Mouse (Mus musculus) midbrain, embryonic 10.5 days (tissue): ENCODE measurements around the gene Polr1a. TPM values are rescaled to one million over a fixed set of nuclear protein-coding genes. Genes with fewer than 3 reads are reported as not detected.

Source experiments
- DNase-seq: peaks from one replicate; pipeline ENCODE4 v3.0.0-alpha.2; 2017; ENCODE audit warnings: low spot score
- H3K27ac ChIP-seq: fragments of 300-500 bp; sonication (generic); replicated peaks from 2 replicates; pipeline ENCODE4 v1.5.1; 2016; ENCODE audit warnings: mild to moderate bottlenecking
- H3K27me3 ChIP-seq: fragments of 300-500 bp; sonication (generic); 2 replicates; pipeline ENCODE4 v1.6.1; 2016; ENCODE audit warnings: low read depth, mild to moderate bottlenecking; ENCODE audit not compliant: poor library complexity, severe bottlenecking
- H3K36me3 ChIP-seq: fragments of 300-500 bp; sonication (generic); 2 replicates; pipeline ENCODE4 v1.6.1; 2016; ENCODE audit warnings: mild to moderate bottlenecking, moderate library complexity
- H3K4me1 ChIP-seq: fragments of 300-500 bp; sonication (generic); 2 replicates; pipeline ENCODE4 v1.6.1; 2016
- H3K4me3 ChIP-seq: fragments of 300-500 bp; sonication (generic); 2 replicates; pipeline ENCODE4 v1.5.1; 2016; ENCODE audit warnings: mild to moderate bottlenecking, moderate library complexity
- H3K9me3 ChIP-seq: fragments of 300-500 bp; sonication (generic); replicated peaks from 2 replicates; pipeline ENCODE4 v1.6.1; 2016; ENCODE audit warnings: mild to moderate bottlenecking
- WGBS: fragments of 180-500 bp; shearing (Covaris S2); methylation state at CpG from one replicate; pipeline ENCODE4 v1.1.7; 2016; 5-methylcytosine and 5-hydroxymethylcytosine counted together
- polyA plus RNA-seq: library from polyadenylated mRNA; unstranded; fragments of >200 nt; fragmentation: Nextera tagmentation; extraction: Ambion mirVana; gene quantifications from 2 replicates; pipeline ENCODE4 v1.2.1, GENCODE M21; 2016

Polr1a gene
- polyA plus RNA-seq, 1 experiment from 2014 or later, result 43.0 TPM

- H3K4me1 ChIP-seq, result peaks cover 24% of the 10 kb centered on the region
- 64% methylated on average over 8 of the region's 8 CpGs for WGBS
- H3K4me3 ChIP-seq, result no peak overlapping the region
- H3K9me3 ChIP-seq, result no peaks in the 10 kb centered on the region
- H3K27me3 ChIP-seq, result no peaks in the 10 kb centered on the region
- H3K27ac ChIP-seq, result peak overlapping the region; percentile 55
- no peak for DNase-seq
- no peaks in the 10 kb centered on the region for H3K36me3 ChIP-seq
These were observed 82.5 kb downstream of the Polr1a start for GRCm38 (mm10) chr6:71991190-71991932.

- WGBS, result 89% methylated on average over 2 of the region's 2 CpGs
- H3K9me3 ChIP-seq, result no peaks in the 10 kb centered on the region
- no peaks in the 10 kb centered on the region for H3K36me3 ChIP-seq
- H3K27me3 ChIP-seq, result no peaks in the 10 kb centered on the region
- no peak overlapping the region for H3K4me3 ChIP-seq
- peaks cover 24% of the 10 kb centered on the region for H3K4me1 ChIP-seq
- DNase-seq, result no peak
- H3K27ac ChIP-seq, result peak overlapping the region; percentile 55; the same call in 1 of the 2 replicates
These were observed 83.1 kb downstream of the Polr1a start for GRCm38 (mm10) chr6:71991933-71992325.

GRCm38 (mm10) chr6:71994004-71994403, 85.2 kb downstream of the Polr1a start:
- Histone ChIP-seq H3K9me3 (no peaks in the 10 kb centered on the region), H3K27ac (no peak overlapping the region), H3K27me3 (no peaks in the 10 kb centered on the region), H3K4me3 (no peak overlapping the region), H3K36me3 (no peaks in the 10 kb centered on the region), H3K4me1 (peaks cover 24% of the 10 kb centered on the region)
- no peak for DNase-seq
- 84% methylated on average over 4 of the region's 4 CpGs for WGBS

- Histone ChIP-seq H3K4me3 (no peak overlapping the region), H3K9me3 (no peaks in the 10 kb centered on the region), H3K27me3 (no peaks in the 10 kb centered on the region), H3K36me3 (no peaks in the 10 kb centered on the region), H3K27ac (no peak overlapping the region), H3K4me1 (peaks cover 18% of the 10 kb centered on the region)
- WGBS, result 91% methylated on average over 3 of the region's 3 CpGs
- no peak for DNase-seq
These were observed 86.2 kb downstream of the Polr1a start for GRCm38 (mm10) chr6:71995081-71995480.

- Histone ChIP-seq H3K4me3 (no peak overlapping the region), H3K4me1 (no peaks in the 10 kb centered on the region), H3K9me3 (no peaks in the 10 kb centered on the region), H3K27me3 (no peaks in the 10 kb centered on the region), H3K27ac (no peak overlapping the region), H3K36me3 (no peaks in the 10 kb centered on the region)
- WGBS, result 85% methylated on average over 1 of the region's 1 CpGs
- DNase-seq, result no peak
These were observed 88.4 kb downstream of the Polr1a start for GRCm38 (mm10) chr6:71997215-71997614.

- no peak overlapping the region for H3K4me3 ChIP-seq
- no peaks in the 10 kb centered on the region for H3K9me3 ChIP-seq
- no peak overlapping the region for H3K27ac ChIP-seq
- H3K4me1 ChIP-seq, result no peaks in the 10 kb centered on the region
- no peaks in the 10 kb centered on the region for H3K36me3 ChIP-seq
- no peaks in the 10 kb centered on the region for H3K27me3 ChIP-seq
- WGBS, result 88% methylated on average over 11 of the region's 11 CpGs
- no peak for DNase-seq
These were observed 91.2 kb downstream of the Polr1a start for GRCm38 (mm10) chr6:71999917-72000512.

- Histone ChIP-seq H3K27ac (no peak overlapping the region), H3K4me1 (no peaks in the 10 kb centered on the region), H3K4me3 (no peak overlapping the region), H3K9me3 (no peaks in the 10 kb centered on the region), H3K27me3 (no peaks in the 10 kb centered on the region), H3K36me3 (no peaks in the 10 kb centered on the region)
- 97% methylated on average over 5 of the region's 5 CpGs for WGBS
- DNase-seq, result no peak
These were observed 92.4 kb downstream of the Polr1a start for GRCm38 (mm10) chr6:72001220-72001777.

- H3K27me3 ChIP-seq, result no peaks in the 10 kb centered on the region
- no peaks in the 10 kb centered on the region for H3K36me3 ChIP-seq
- no peaks in the 10 kb centered on the region for H3K9me3 ChIP-seq
- H3K4me1 ChIP-seq, result no peaks in the 10 kb centered on the region
- DNase-seq, result no peak
- no peak overlapping the region for H3K4me3 ChIP-seq
- no peak overlapping the region for H3K27ac ChIP-seq
- WGBS, result 79% methylated on average over 3 of the region's 3 CpGs
These were observed 98.8 kb downstream of the Polr1a start for GRCm38 (mm10) chr6:72007411-72008212.

GRCm38 (mm10) chr6:72008213-72008655, 99.4 kb downstream of the Polr1a start:
- Histone ChIP-seq H3K27ac (no peak overlapping the region), H3K27me3 (no peaks in the 10 kb centered on the region), H3K4me1 (no peaks in the 10 kb centered on the region), H3K9me3 (no peaks in the 10 kb centered on the region), H3K36me3 (no peaks in the 10 kb centered on the region), H3K4me3 (no peak overlapping the region)
- no peak for DNase-seq
- WGBS, result 92% methylated on average over 4 of the region's 4 CpGs

- H3K27ac ChIP-seq, result no peak overlapping the region
- 89% methylated on average over 1 of the region's 1 CpGs for WGBS
- H3K9me3 ChIP-seq, result no peaks in the 10 kb centered on the region
- no peaks in the 10 kb centered on the region for H3K4me1 ChIP-seq
- H3K4me3 ChIP-seq, result no peak overlapping the region
- no peaks in the 10 kb centered on the region for H3K27me3 ChIP-seq
- no peak for DNase-seq
- H3K36me3 ChIP-seq, result no peaks in the 10 kb centered on the region
These were observed 100.6 kb downstream of the Polr1a start for GRCm38 (mm10) chr6:72009454-72009853.

- 65% methylated on average over 4 of the region's 4 CpGs for WGBS
- H3K4me3 ChIP-seq, result no peak overlapping the region
- H3K36me3 ChIP-seq, result no peaks in the 10 kb centered on the region
- no peaks in the 10 kb centered on the region for H3K4me1 ChIP-seq
- no peaks in the 10 kb centered on the region for H3K27me3 ChIP-seq
- no peak for DNase-seq
- no peak overlapping the region for H3K27ac ChIP-seq
- no peaks in the 10 kb centered on the region for H3K9me3 ChIP-seq
These were observed 105.2 kb downstream of the Polr1a start for GRCm38 (mm10) chr6:72014033-72014432.

GRCm38 (mm10) chr6:72018052-72018451, 109.2 kb downstream of the Polr1a start:
- H3K9me3 ChIP-seq, result no peaks in the 10 kb centered on the region
- no peaks in the 10 kb centered on the region for H3K27me3 ChIP-seq
- no peak for DNase-seq
- H3K27ac ChIP-seq, result no peak overlapping the region
- 85% methylated on average over 6 of the region's 6 CpGs for WGBS
- H3K4me3 ChIP-seq, result no peak overlapping the region
- no peaks in the 10 kb centered on the region for H3K36me3 ChIP-seq
- no peaks in the 10 kb centered on the region for H3K4me1 ChIP-seq
